Mouse (Mus musculus) MEL-GATA-1-ER (cell line): ENCODE results near the gene Ccna1.

Source experiments
- DNase-seq: peaks from one replicate; pipeline ENCODE4 v3.0.0-alpha.2; 2012; ENCODE audit warnings: low read depth; ENCODE audit errors: extremely low read depth

The Ccna1 gene

DNA sequence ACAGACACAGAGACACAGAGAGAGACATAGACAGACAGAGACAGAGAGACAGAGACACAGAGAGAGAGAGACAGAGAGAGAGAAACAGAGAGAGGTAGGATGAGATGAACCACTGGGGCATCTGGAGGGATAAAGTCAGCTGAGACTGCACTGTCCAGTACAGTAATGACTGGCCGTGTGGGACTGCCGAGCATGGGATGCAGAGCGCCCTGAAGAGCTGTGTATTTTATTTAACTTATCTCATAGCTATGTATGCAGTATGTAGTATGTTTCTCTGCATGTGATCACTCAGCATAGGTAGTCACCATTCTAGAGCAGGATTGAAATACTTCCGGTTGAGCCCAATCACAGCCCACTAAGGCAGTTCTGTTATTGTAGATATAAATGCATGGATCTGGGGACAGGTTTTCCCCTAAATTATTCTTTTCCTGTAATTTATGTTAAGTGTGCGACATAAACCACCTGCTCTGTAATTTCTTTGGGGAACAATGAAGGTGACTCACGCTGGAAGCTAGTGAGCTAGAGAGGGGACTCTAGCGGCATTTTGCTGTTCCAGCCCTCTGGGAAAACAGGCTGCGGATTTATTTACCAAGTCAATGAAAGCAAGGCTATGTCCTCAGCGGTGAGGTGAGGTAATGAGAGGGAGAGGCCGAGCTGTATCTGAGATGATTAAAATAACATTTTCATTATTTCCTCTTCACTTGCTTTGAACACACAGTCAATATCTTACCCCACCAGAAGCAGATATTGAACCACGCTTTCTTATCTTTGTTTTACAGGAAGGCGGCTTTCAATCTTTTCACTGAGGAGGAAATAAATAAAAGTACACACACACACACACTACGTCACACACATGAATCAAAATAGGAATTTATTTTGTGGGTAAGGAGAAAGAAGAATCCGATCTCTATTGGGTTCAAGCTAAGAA is 10.7 kb upstream of the Ccna1 start:
- peak; percentile 11 for DNase-seq

DNA sequence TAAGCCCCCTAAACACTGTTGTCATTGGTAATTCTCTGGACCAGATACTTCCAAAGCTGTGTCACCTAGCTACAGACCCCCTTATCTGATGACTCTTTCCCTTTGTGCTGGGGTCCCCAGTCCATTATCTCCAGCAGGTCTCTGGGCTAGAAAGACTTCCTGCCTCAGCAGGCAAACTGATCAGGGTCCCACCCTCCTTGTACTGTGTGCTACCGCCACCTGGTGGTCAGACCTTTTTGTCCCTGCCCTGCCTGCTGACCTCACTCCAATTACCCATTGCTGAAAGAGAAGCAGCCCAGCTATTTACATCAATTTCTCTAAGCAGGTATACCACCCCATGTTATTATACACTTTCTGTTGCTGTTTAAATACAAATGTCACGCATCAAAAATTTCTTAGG is 9.1 kb upstream of the Ccna1 start:
- peak; percentile 10 for DNase-seq

DNA sequence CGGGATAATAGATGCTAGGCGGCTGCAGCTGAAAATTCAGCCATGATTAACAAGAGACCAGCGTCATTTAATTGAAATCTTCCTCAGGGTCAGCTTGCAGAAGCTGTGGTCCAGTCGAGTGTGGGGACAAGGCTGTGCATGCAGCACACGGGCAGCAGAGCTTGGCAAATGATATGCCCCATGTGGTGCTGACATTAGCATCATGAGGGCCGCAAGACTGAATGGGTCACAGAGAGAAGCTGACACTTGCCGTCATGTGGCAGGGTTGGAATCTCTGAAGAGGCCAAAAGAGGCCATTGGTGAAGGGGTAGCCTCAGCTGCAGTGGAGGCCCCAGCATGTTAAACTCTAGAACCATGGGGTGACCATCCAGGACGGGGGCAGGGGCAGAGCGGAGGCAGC is 7.4 kb upstream of the Ccna1 start:
- no peak for DNase-seq

DNA sequence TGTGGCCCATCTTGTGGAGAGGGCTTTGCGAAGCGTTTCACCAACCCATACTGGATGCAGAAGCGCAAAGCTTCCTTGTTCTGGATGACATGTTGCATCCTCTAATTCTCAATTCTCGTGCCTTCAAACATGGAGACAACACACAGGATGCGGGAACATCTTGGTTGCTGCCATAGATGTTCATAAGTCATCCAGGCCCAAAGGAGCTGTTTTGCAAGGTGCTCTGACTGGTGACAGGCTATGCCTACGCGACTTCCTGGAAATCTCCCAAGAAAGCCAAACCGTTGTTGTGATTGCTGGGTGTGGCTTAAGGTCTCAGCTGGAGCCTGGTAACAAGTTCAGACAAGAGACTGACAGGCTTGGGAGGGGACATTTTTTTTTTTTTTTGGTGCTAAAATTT is 1.1 kb upstream of the Ccna1 start:
- DNase-seq = no peak

DNA sequence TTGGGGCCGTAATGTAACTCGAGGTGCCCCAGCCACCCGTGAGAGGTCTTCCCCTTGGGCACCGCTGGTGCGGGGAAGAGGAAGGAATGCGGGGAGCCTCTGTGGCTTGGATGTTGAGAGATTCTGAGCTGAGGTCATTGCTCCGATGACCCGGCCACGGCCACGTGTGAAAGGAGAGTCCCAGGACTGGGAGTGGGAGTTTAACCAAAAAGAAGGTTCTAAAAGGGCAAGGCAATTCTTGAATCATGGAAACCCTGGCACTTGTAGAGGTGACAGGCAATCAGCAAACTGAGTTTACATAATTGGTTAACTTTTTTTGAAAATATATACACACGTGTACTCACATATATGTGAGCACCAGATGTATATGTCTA is 433 bp upstream of the Ccna1 start:
- DNase-seq = no peak

DNA sequence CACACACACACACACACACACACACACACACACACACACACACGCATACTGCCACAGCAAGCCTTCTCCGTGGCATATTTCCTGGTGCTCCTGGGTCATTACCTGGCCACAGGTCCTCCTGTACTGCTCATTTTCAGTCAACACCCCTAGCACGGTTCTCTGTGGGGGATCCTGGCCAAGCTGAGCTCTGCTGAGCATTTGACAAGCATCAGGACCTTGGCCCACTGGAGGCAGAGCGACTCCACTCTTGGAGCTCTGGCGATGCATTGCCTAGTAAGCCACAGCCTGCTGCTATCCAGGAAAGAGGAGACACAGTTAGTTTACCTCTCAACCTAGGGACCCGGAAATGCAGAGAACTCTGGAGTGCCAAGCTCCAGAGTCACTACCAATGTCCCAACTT is 1.1 kb downstream of the Ccna1 start:
- DNase-seq = no peak

DNA sequence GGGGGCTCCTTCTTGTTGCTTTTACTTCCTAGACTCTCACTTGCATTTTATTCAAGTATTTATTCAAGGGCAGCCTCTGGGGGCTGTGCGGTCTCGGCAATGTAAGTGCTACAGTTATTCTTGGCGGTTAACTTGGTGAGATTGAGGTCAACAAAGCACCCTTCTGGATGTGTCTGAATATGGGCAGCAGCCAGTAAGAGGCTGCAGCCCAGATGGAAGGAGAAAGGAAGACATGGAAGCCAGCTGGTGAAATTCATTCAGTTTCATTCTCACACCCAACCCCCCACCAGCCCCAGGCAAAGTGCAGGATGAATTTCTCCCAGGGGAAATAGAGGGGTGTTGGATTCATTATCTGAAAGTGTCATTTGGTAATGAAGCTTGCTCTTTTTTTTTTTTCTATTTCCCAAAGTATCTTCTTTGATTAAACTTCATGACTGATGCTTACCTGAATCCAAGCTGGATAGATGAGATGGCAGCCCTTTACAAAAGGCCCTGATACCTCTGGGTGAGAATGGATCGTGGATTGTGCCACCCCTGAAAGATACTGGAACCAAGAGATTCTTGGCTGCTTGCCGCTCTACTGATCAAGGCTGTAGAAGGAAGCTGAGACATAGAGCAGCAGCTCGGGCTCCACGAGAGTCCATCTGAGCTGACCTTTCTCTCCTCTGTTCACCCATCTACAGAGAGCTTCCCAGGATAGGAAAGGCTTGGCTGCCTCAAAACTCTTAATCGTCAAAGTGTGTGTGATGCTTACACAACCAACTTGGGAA is 10.5 kb downstream of the Ccna1 start:
- DNase-seq = no peak

DNA sequence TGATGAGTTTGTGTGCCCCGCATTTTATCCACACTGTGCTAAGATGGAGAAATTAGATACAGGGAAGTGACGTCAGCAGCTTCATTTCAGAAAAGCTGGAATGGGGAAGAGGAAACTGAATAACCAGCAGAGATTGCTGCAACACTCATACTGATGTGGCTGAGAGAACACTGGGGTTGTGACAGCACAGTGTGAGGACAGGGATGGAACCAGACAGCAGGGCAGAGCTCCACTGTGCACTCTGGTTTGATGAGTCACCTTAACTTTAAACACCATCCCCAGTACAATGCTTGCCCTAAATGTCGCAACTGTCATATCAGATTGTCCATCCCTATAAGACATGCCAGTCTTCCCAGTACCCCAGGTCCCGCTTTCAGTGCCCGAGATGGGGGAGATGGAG is 17.7 kb downstream of the Ccna1 start:
- DNase-seq = no peak

DNA sequence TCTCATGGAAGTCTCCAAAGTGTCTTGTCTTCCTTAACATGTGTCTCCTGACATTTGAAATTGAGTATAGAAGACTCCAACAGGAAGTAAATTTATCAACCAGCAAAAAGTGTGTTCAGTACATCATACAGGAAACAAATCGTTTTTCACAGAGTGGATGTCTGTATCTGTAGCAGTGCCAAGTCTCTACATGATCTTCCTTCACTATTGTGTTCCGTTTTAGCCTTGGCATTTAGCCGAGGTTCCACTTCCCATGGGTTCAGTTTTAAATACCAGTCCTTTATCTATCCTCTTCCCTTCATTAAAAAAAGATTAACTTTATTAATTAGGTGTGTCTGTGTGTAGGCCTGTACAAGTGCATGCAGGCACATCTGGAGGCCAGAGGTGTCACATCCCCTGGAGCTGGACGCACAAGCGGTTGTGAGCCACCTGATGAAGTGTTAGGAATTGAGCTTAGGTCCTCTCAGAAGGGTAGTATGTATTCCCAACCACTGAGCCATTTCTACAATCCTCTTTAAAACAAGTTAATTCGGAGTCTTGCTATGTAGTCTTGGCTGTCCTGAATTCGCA is 27.9 kb downstream of the Ccna1 start:
- no peak for DNase-seq

DNA sequence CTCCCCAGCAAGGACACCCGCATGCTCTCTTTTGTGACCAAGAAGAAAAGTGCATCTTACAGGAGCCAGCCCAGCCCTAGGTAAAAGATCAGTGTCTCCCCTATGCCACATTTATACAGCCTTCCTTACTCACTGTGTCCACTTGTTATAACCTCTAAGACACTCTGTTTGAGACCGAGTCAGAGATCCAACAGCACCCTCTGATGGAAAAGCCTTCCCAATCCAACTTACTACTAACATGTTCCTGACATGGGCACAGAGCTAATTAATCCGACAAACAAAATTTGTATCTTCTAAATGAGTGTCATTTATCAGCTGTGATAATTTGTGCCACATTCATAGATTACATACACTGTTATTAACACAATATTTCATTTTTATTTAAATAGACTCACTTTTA is 29.8 kb downstream of the Ccna1 start:
- DNase-seq = no peak

DNA sequence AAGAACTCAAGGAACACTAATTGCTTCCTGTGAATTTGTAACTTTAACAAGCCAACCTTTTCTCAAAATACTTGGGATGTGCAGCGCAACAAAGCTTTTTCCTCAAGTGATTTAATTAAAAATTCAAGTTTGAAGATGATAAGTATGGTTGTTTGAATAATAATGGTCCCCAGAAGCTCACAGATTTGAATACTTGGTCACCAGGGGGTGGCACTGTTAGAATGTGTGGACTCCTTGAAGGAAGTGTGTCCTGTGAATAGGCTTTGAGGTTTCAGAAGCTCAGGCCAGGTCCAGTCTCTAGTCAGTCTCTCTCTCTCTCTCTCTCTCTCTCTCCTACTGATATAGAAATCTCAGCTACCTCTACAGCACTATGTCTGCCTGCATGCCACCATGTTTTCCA is 32.0 kb downstream of the Ccna1 start:
- no peak for DNase-seq

DNA sequence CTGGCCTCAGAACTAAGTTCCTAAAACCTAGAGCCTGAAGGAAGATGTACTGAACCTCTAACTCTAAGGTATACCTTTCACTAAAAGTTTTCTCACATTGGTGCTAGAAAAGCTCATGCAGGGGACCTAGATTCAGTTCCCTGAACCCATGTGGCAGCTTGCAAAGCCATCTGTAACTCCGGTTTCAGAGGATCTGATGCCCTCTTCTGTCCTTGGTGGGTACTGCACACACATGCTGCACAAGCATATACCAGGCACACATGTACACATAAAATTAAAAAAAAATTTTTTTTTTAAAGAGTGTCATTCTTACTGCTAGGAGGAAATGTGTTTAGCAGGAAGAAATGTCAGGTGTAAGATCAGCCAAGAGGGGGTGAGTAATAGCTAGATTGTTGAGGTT is 33.1 kb downstream of the Ccna1 start:
- no peak for DNase-seq

DNA sequence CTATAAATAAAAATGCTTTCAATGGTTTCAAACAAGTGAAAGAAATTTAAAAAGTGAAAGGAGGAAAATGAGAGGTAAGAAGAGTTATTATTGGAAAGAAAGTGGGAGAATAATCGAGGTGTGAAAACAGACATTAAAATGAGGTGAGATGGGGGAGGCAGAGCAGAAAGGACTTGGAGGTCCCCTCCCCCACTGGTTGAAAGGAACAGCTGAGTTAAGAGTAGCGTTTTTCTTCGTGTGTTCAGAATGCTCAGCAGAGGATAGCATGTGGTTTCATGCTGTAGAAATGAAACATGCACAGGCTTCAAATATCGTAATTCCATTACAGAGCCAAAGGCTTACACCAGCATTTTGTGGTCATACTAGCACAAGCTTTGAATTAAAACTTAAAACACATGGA is 42.8 kb downstream of the Ccna1 start:
- DNase-seq = no peak

DNA sequence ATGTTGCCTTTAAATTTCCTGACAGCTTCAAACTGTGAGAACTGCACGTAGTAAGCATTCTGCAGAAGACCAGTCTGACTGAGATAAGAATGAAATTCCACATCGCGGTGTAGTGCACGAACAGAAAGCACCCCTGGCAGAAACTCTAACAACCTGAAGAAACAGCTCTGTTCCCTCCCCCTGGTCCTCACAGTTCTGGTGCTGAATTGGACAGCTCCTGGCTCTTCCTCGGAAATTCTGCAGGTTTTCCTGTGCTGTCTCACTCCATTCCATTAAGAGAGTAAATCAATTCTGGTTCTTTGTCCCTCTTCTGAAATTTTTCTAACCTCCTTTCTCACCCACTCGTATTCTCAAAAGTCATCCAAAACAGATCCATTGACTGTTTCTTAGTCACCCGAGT is 43.6 kb downstream of the Ccna1 start:
- no peak for DNase-seq

DNA sequence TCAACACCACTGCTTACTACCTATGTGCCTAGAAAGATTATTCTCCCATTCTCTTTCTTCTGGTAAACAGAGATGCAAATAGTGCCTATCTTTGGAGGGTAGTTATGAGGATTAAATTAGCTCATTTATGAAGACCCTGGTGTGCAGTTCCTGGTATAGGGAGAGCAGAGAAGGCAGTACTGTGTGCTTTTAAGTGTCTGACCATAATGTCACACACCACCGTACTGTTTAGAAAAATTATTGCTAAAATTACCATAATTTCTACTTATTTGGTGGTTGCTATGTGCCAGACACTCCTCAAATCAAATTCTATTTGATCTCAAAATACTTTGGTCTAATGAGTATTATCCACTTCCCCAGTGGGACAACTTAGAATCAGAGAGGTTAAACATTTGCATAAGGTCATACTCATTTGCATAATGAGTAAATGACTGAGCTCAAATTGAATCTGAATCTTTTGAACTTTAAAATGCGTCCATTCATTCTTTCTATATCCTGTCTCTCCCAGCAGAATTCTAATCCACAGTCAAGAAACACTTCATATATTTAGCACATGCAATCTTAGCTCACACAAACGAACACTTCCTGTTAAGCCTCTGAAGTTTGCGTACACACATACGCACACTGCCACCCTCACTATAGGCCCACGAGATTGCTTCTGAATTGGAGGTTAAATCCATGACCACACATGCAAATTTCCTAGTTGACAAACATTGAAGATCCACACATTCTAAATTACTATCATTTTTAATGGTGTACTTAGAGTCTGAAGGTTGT is 46.1 kb downstream of the Ccna1 start:
- no peak for DNase-seq

DNA sequence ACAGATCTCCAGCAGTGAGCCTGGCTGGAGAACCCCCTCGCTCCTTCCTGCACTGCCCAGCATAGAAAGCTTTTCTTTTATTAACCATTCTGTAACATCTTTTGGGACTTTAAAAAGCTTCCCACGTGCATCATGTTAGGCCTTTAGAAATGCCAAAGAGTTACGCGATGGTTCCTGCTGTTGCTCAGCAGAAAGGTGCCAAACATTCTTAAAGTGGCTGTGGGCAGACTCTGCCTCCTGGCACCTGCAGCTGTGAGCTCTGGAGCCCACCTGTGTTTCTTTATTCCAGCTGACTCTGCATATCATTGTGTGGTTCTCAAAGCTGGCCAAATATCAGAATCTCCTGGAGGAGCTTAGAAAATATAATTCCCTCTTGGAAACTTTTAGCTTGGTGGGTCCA is 51.3 kb downstream of the Ccna1 start:
- no peak for DNase-seq

DNA sequence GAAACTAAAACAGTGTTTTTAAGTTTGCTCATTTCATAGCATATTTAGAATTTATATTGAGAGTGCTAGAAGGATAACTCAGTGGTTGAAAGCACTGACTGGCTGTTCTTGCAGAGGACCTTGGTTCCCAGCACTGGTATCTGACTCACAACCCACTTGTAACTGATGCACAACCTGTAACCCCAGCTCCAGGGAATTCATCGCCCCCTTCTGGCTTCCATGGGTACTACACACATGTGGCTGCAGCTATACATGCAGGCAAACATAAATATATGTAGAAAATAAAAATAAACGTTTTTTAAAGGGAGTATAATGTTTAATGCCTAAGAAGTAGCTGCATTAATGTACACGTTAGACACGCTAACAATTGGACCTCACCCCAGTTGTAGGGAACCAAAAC is 53.6 kb downstream of the Ccna1 start:
- no peak for DNase-seq
